Mouse (Mus musculus) spleen, postnatal 4 days (tissue): ENCODE results near the gene Manbal.

ENCODE experiments used
- DNase-seq, 2 experiments: peaks; one replicate each; pipeline ENCODE4 v3.0.0; 2022; ENCODE audit warnings: low spot score in 2 of 2

Manbal gene

GRCm38 (mm10) chr2:157434497-157434896 is 67.1 kb downstream of the Manbal start:
- DNase-seq = no peak

- DNase-seq = no peak
These were observed 69.1 kb downstream of the Manbal start for GRCm38 (mm10) chr2:157436496-157436895.

DNA sequence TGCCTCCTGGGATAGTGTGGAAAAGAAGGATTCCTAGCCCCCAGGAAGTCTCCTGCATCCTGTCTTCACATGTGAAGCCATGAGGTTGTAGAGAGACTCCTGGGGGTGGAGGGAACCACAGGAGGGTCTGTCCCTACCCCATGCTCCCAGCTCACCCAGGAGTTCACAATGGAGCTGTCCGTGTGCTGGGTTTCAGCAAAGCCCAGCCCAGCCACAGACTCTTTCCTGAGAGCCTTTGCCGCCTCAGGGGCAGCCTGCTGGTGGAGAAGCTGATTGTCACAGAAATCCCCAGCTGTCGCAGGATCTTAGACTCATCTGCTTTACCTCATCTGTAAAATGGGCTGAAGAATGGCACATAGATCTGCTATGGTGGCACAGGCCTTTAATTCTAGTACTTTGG is 69.7 kb downstream of the Manbal start:
- DNase-seq = no peak

DNA sequence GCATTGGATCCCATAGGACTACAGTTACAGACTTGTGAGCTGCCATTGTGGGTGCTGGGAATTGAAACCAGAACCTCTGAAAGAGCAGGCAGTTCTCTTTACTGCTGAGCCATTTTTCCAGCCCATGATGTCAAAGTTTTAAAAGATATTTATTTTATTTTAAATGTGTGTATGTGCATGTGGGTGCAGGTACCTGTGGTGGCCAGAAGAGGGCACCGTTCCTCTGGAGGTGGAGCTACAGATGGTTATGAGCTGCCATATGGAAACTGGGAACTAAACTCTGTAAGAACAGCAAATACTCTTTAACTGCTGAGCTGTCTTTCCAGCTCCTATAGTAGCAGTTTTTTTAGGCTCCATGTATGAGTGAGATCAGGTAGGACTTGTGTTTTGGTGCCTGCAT is 74.0 kb downstream of the Manbal start:
- DNase-seq = no peak
